23 mouse cellular contexts compared by ENCODE assay signal in genomic region chr14:26523082-26523481, GRCm38 (mm10). TPM values are rescaled to one million over a fixed set of nuclear protein-coding genes. Genes with fewer than 3 reads are reported as not detected.
A peak's percentile ranks its signal among the peaks of the same experiment; 100 is the strongest.
DNase-seq lines count a peak whose midpoint lies in the region; ATAC-seq and TF ChIP-seq lines count a peak whose summit lies in the region.
"Had no signal": no experiment of that assay in that cellular context is flagged by ENCODE, and none has a peak within 500 bp of the region (broad histone marks: within the 10 kb centered on the region; RNA-seq: fewer than 3 reads in every experiment).

No protein-coding gene starts in this region.

- peaks cover 10% of the 10 kb centered on the region; the same call in 1 of the 2 replicates for H3K36me3 ChIP-seq in heart, embryonic 12.5 days
- no peaks in the 10 kb centered on the region for H3K36me3 ChIP-seq in kidney, postnatal 0 days (ENCODE audit: insufficient read depth, low read length)
- H3K36me3 ChIP-seq in neural tube, embryonic 15.5 days = no peaks in the 10 kb centered on the region; the same call in 1 of the 2 replicates

- DNase-seq in heart, postnatal 4 days = no peak
- DNase-seq in kidney, postnatal 0 days (ENCODE audit: low spot score) = no peak
- DNase-seq in kidney, adult 8-10 months = no peak
- DNase-seq in 3T3-L1 (ENCODE audit: low read depth, low spot score) = peak; percentile 44
- peak; percentile 53 for DNase-seq in NIH3T3 (ENCODE audit: low read depth)
- DNase-seq: adrenal gland, postnatal 10 days; cerebellum, adult 9-11 months; gastrocnemius, adult 2 months; kidney, postnatal 10 days; liver, embryonic 13.5 days; lung, embryonic 14.5 days; lung, postnatal 4 days; thymus, adult 18-20 months; thymus, postnatal 4 days had no signal

- H3K27me3 ChIP-seq in heart, embryonic 12.5 days (replicated peaks) = no peaks in the 10 kb centered on the region
- no peaks in the 10 kb centered on the region for H3K27me3 ChIP-seq in kidney, postnatal 0 days (ENCODE audit: insufficient read depth, low read length)
- no peaks in the 10 kb centered on the region for H3K27me3 ChIP-seq in neural tube, embryonic 15.5 days (replicated peaks)
- H3K27me3 ChIP-seq: forebrain, embryonic 13.5 days; limb, embryonic 12.5 days; liver, embryonic 13.5 days had no signal

- H3K9me3 ChIP-seq in heart, embryonic 12.5 days (replicated peaks) = no peaks in the 10 kb centered on the region
- no peaks in the 10 kb centered on the region for H3K9me3 ChIP-seq in kidney, postnatal 0 days (replicated peaks; ENCODE audit: low read length)
- no peaks in the 10 kb centered on the region for H3K9me3 ChIP-seq in neural tube, embryonic 15.5 days (replicated peaks)
- H3K9me3 ChIP-seq: forebrain, embryonic 13.5 days; limb, embryonic 12.5 days; liver, embryonic 13.5 days had no signal

- peak overlapping the region; percentile 68 for H3K27ac ChIP-seq in heart, embryonic 12.5 days (ENCODE audit: poor library complexity, severe bottlenecking)
- H3K27ac ChIP-seq in kidney, postnatal 0 days = peak overlapping the region; percentile 38; the same call in 1 of the 2 replicates
- H3K27ac ChIP-seq in neural tube, embryonic 15.5 days (replicated peaks) = no peak overlapping the region
- H3K27ac ChIP-seq: forebrain, embryonic 13.5 days; gastrocnemius, adult 2 months; limb, embryonic 12.5 days; liver, embryonic 13.5 days had no signal

- no peak for ATAC-seq in heart, embryonic 12.5 days (ENCODE audit: insufficient number of reproducible peaks, low FRiP score)
- no peak for ATAC-seq in kidney, postnatal 0 days (replicated peaks; ENCODE audit: low FRiP score, low read depth)
- no peak for ATAC-seq in neural tube, embryonic 15.5 days (ENCODE audit: low FRiP score)
- ATAC-seq: activated CD4-positive, CD25-positive, alpha-beta regulatory T cell, adult 4 months; CD4-positive, CD25-positive, alpha-beta regulatory T cell, adult 4 months; forebrain, embryonic 13.5 days; hindbrain, embryonic 16.5 days; intestine, embryonic 16.5 days had no signal

- no peak overlapping the region for H3K4me2 ChIP-seq in heart, embryonic 12.5 days
- no peak overlapping the region for H3K4me2 ChIP-seq in kidney, postnatal 0 days (ENCODE audit: low read length)
- H3K4me2 ChIP-seq in neural tube, embryonic 15.5 days = no peak overlapping the region
- H3K4me2 ChIP-seq: forebrain, embryonic 13.5 days; limb, embryonic 12.5 days; liver, embryonic 13.5 days; lung, embryonic 14.5 days had no signal

- H3K4me3 ChIP-seq in heart, embryonic 12.5 days = no peak overlapping the region
- H3K4me3 ChIP-seq in kidney, postnatal 0 days (replicated peaks; ENCODE audit: low read depth, low read length) = no peak overlapping the region
- no peak overlapping the region for H3K4me3 ChIP-seq in neural tube, embryonic 15.5 days (replicated peaks)
- H3K4me3 ChIP-seq: erythroblast, embryonic 14.5 days; forebrain, embryonic 13.5 days; gastrocnemius, adult 2 months; limb, embryonic 12.5 days; liver, embryonic 13.5 days had no signal

- TF ChIP-seq CTCF in kidney, postnatal 0 days (IDR thresholded peaks at IDR 0.05; ENCODE audit: low read depth) = no peak

- 60% methylated on average over 2 of the region's 2 CpGs for WGBS in heart, embryonic 12.5 days
- 55% methylated on average over 2 of the region's 2 CpGs for WGBS in kidney, postnatal 0 days
- 74% methylated on average over 2 of the region's 2 CpGs for WGBS in neural tube, embryonic 15.5 days

- no peak overlapping the region for H3K9ac ChIP-seq in heart, embryonic 12.5 days
- no peak overlapping the region for H3K9ac ChIP-seq in kidney, postnatal 0 days (ENCODE audit: low read depth, low read length)
- no peak overlapping the region for H3K9ac ChIP-seq in neural tube, embryonic 15.5 days (replicated peaks)
- H3K9ac ChIP-seq: forebrain, embryonic 13.5 days; limb, embryonic 12.5 days; liver, embryonic 13.5 days; lung, embryonic 14.5 days had no signal

- H3K4me1 ChIP-seq in heart, embryonic 12.5 days (replicated peaks) = peaks cover 24% of the 10 kb centered on the region
- no peaks in the 10 kb centered on the region; the same call in 1 of the 2 replicates for H3K4me1 ChIP-seq in kidney, postnatal 0 days (replicated peaks; ENCODE audit: insufficient read depth, low read length)
- peaks cover 5% of the 10 kb centered on the region; the same call in 1 of the 2 replicates for H3K4me1 ChIP-seq in neural tube, embryonic 15.5 days

RNA-seq across cellular contexts. Expression of gene Slmap, which starts 11.6 kb away (rescaled TPM):
- 125 and 127 TPM in 2 replicates for polyA plus RNA-seq in heart, embryonic 12.5 days (2016; fragmentation: Nextera tagmentation; extraction: Ambion mirVana)
- 100 to 1,000 TPM; 394 to 444 TPM for total RNA-seq in heart, postnatal 4 days (2021)
- 22.9 and 24.3 TPM in 2 replicates for polyA plus RNA-seq in kidney, postnatal 0 days (2015; fragmentation: Nextera tagmentation; extraction: Ambion mirVana)
- 13.4 and 14.8 TPM in 2 replicates for polyA plus RNA-seq in neural tube, embryonic 15.5 days (2015; fragmentation: Nextera tagmentation; extraction: Ambion mirVana)

RNA-seq across cellular contexts. Expression of gene Dennd6a, which starts 50.6 kb away (rescaled TPM):
- 26.2 and 27.5 TPM in 2 replicates for polyA plus RNA-seq in heart, embryonic 12.5 days (2016; fragmentation: Nextera tagmentation; extraction: Ambion mirVana)
- 10 to 100 TPM; 20.9 to 24.5 TPM for total RNA-seq in heart, postnatal 4 days (2021)
- 29.2 and 33.6 TPM in 2 replicates for polyA plus RNA-seq in kidney, postnatal 0 days (2015; fragmentation: Nextera tagmentation; extraction: Ambion mirVana)
- 17.1 and 21.0 TPM in 2 replicates for polyA plus RNA-seq in neural tube, embryonic 15.5 days (2015; fragmentation: Nextera tagmentation; extraction: Ambion mirVana)

Comparison
In these comparisons a context has a peak if more than half of its experiments do, and no peak if none do; other contexts are left out.
1. DNase-seq: peak in 3T3-L1 (single experiment) and NIH3T3 (single experiment); none in heart, postnatal 4 days (single experiment), kidney, postnatal 0 days (single experiment) and kidney, adult 8-10 months (0 of 2).